Mouse (Mus musculus) neural tube, embryonic 11.5 days (tissue): ENCODE measurements around the gene Ehd2. TPM values are rescaled to one million over a fixed set of nuclear protein-coding genes. Genes with fewer than 3 reads are reported as not detected.

Experiments used
- ATAC-seq: fragments of 200-750 bp; cut with Nextera tagmentation; 2 replicates; pipeline ENCODE4 v1.8.0; 2017; ENCODE audit warnings: moderate number of reproducible peaks, mild to moderate bottlenecking, moderate TSS enrichment, moderate library complexity; ENCODE audit not compliant: insufficient read depth, low FRiP score, low TSS enrichment
- DNase-seq: peaks from one replicate; pipeline ENCODE4 v3.0.0-alpha.2; 2015; ENCODE audit warnings: low spot score
- H3K27ac ChIP-seq: fragments of 300-500 bp; sonication (generic); 2 replicates; pipeline ENCODE4 v1.5.1; 2014; ENCODE audit warnings: low read depth, mild to moderate bottlenecking, low read length
- H3K27me3 ChIP-seq: fragments of 300-500 bp; sonication (generic); 2 replicates; pipeline ENCODE4 v1.6.1; 2014; ENCODE audit warnings: mild to moderate bottlenecking, low read length, mixed read lengths; ENCODE audit not compliant: control insufficient read depth, insufficient read depth
- H3K36me3 ChIP-seq: fragments of 300-500 bp; sonication (generic); 2 replicates; pipeline ENCODE4 v1.6.1; 2014; ENCODE audit warnings: mild to moderate bottlenecking, low read length, moderate library complexity, mixed read lengths; ENCODE audit not compliant: control insufficient read depth, insufficient read depth
- H3K4me1 ChIP-seq: fragments of 300-500 bp; sonication (generic); 2 replicates; pipeline ENCODE4 v1.6.1; 2014; ENCODE audit warnings: low read length, mixed read lengths; ENCODE audit not compliant: control insufficient read depth, insufficient read depth
- H3K4me2 ChIP-seq: fragments of 300-500 bp; sonication (generic); 2 replicates; pipeline ENCODE4 v1.6.1; 2014; ENCODE audit warnings: low read depth, mild to moderate bottlenecking, moderate library complexity
- H3K4me3 ChIP-seq: fragments of 300-500 bp; sonication (generic); 2 replicates; pipeline ENCODE4 v1.5.1; 2014; ENCODE audit warnings: low read depth, low read length
- H3K9ac ChIP-seq: fragments of 300-500 bp; sonication (generic); 2 replicates; pipeline ENCODE4 v1.6.1; 2014; ENCODE audit warnings: mild to moderate bottlenecking, low read length
- H3K9me3 ChIP-seq: fragments of 300-500 bp; sonication (generic); 2 replicates; pipeline ENCODE4 v1.6.1; 2016; ENCODE audit warnings: low read length; ENCODE audit not compliant: control insufficient read depth
- WGBS: fragments of 180-500 bp; shearing (Covaris S2); extraction: QIAGEN DNeasy Blood & Tissue Kit; methylation state at CpG from one replicate; pipeline ENCODE4 v1.1.7; 2014; 5-methylcytosine and 5-hydroxymethylcytosine counted together
- polyA plus RNA-seq: library from polyadenylated mRNA; unstranded; fragments of >200 nt; fragmentation: Nextera tagmentation; extraction: Ambion mirVana; gene quantifications from 2 replicates; pipeline ENCODE4 v1.2.1, GENCODE M21; 2014

The Ehd2 gene
- polyA plus RNA-seq, 1 experiment from 2014 or later, result 11.3 TPM

GRCm38 (mm10) chr7:15966489-15966888, 878 bp downstream of the Ehd2 start:
- ATAC-seq, result no peak
- Histone ChIP-seq H3K4me3 (no peak overlapping the region), H3K27me3 (no peaks in the 10 kb centered on the region), H3K9me3 (no peaks in the 10 kb centered on the region), H3K4me2 (no peak overlapping the region), H3K27ac (no peak overlapping the region), H3K36me3 (no peaks in the 10 kb centered on the region), H3K9ac (no peak overlapping the region), H3K4me1 (0 out of 2 replicates have a peak, but pooled peaks cover 6% of the 10 kb centered on the region)
- 86% methylated on average over 3 of the region's 3 CpGs for WGBS
- DNase-seq, result no peak

GRCm38 (mm10) chr7:15963798-15964652, 3.3 kb downstream of the Ehd2 start:
- Histone ChIP-seq H3K9ac (no peak overlapping the region), H3K36me3 (no peaks in the 10 kb centered on the region), H3K27me3 (no peaks in the 10 kb centered on the region), H3K4me3 (no peak overlapping the region), H3K4me1 (0 out of 2 replicates have a peak, but pooled peaks cover 12% of the 10 kb centered on the region), H3K27ac (no peak overlapping the region), H3K4me2 (no peak overlapping the region), H3K9me3 (no peaks in the 10 kb centered on the region)
- 89% methylated on average over 32 of the region's 32 CpGs for WGBS
- ATAC-seq (no peak), DNase-seq (no peak)

GRCm38 (mm10) chr7:15962311-15963288, 4.8 kb downstream of the Ehd2 start:
- Histone ChIP-seq H3K27ac (no peak overlapping the region), H3K27me3 (no peaks in the 10 kb centered on the region), H3K9ac (no peak overlapping the region), H3K36me3 (no peaks in the 10 kb centered on the region), H3K4me2 (no peak overlapping the region), H3K4me1 (0 out of 2 replicates have a peak, but pooled peaks cover 12% of the 10 kb centered on the region), H3K4me3 (no peak overlapping the region), H3K9me3 (no peaks in the 10 kb centered on the region)
- DNase-seq, result no peak
- 45% methylated on average over 12 of the region's 12 CpGs for WGBS
- no peak for ATAC-seq

GRCm38 (mm10) chr7:15961798-15962197, 5.6 kb downstream of the Ehd2 start:
- Histone ChIP-seq H3K27me3 (no peaks in the 10 kb centered on the region), H3K9ac (no peak overlapping the region), H3K36me3 (no peaks in the 10 kb centered on the region), H3K4me2 (no peak overlapping the region), H3K4me1 (0 out of 2 replicates have a peak, but pooled peaks cover 12% of the 10 kb centered on the region), H3K27ac (no peak overlapping the region), H3K4me3 (no peak overlapping the region), H3K9me3 (no peaks in the 10 kb centered on the region)
- no peak for DNase-seq
- no peak for ATAC-seq
- WGBS, result 88% methylated on average over 7 of the region's 7 CpGs

GRCm38 (mm10) chr7:15961239-15961638, 6.1 kb downstream of the Ehd2 start:
- no peak for ATAC-seq
- WGBS, result 69% methylated on average over 4 of the region's 4 CpGs

GRCm38 (mm10) chr7:15960691-15961090, 6.7 kb downstream of the Ehd2 start:
- no peak overlapping the region for H3K27ac ChIP-seq
- no peak for DNase-seq
- H3K4me1 ChIP-seq, result 0 out of 2 replicates have a peak, but pooled peaks cover 12% of the 10 kb centered on the region
- H3K9ac ChIP-seq, result no peak overlapping the region
- ATAC-seq, result peak; percentile 8; the same call in 1 of the 2 replicates
- no peak overlapping the region for H3K4me3 ChIP-seq
- WGBS, result 53% methylated on average over 4 of the region's 4 CpGs
- no peak overlapping the region for H3K4me2 ChIP-seq
- no peaks in the 10 kb centered on the region for H3K9me3 ChIP-seq
- H3K27me3 ChIP-seq, result no peaks in the 10 kb centered on the region
- H3K36me3 ChIP-seq, result no peaks in the 10 kb centered on the region

More at GRCm38 (mm10) chr7:15961239-15961638, 6.1 kb downstream of the Ehd2 start:
- no peaks in the 10 kb centered on the region for H3K27me3 ChIP-seq
- H3K36me3 ChIP-seq, result no peaks in the 10 kb centered on the region
- DNase-seq, result no peak
- H3K4me2 ChIP-seq, result no peak overlapping the region
- H3K4me1 ChIP-seq, result 0 out of 2 replicates have a peak, but pooled peaks cover 12% of the 10 kb centered on the region
- no peak overlapping the region for H3K27ac ChIP-seq
- H3K4me3 ChIP-seq, result no peak overlapping the region
- no peak overlapping the region for H3K9ac ChIP-seq
- no peaks in the 10 kb centered on the region for H3K9me3 ChIP-seq

- Histone ChIP-seq H3K9me3 (no peaks in the 10 kb centered on the region), H3K9ac (no peak overlapping the region), H3K4me2 (no peak overlapping the region), H3K4me3 (no peak overlapping the region), H3K27me3 (no peaks in the 10 kb centered on the region), H3K4me1 (0 out of 2 replicates have a peak, but pooled peaks cover 6% of the 10 kb centered on the region), H3K27ac (no peak overlapping the region), H3K36me3 (no peaks in the 10 kb centered on the region)
- WGBS, result 73% methylated on average over 5 of the region's 5 CpGs
- DNase-seq (no peak), ATAC-seq (no peak)
Measured at GRCm38 (mm10) chr7:15956143-15956542, 11.2 kb downstream of the Ehd2 start.

GRCm38 (mm10) chr7:15955509-15955908, 11.9 kb downstream of the Ehd2 start:
- Histone ChIP-seq H3K9me3 (no peaks in the 10 kb centered on the region), H3K4me1 (0 out of 2 replicates have a peak, but pooled peaks cover under 1% of the 10 kb centered on the region), H3K9ac (peak overlapping the region; percentile 0; the same call in 1 of the 2 replicates), H3K36me3 (no peaks in the 10 kb centered on the region), H3K4me2 (peak overlapping the region; percentile 27), H3K27me3 (no peaks in the 10 kb centered on the region), H3K4me3 (no peak overlapping the region), H3K27ac (no peak overlapping the region)
- no peak for DNase-seq
- 21% methylated on average over 7 of the region's 7 CpGs for WGBS
- ATAC-seq, result no peak
